Mouse (Mus musculus): ENCODE results near the gene Adam23.

DNA sequence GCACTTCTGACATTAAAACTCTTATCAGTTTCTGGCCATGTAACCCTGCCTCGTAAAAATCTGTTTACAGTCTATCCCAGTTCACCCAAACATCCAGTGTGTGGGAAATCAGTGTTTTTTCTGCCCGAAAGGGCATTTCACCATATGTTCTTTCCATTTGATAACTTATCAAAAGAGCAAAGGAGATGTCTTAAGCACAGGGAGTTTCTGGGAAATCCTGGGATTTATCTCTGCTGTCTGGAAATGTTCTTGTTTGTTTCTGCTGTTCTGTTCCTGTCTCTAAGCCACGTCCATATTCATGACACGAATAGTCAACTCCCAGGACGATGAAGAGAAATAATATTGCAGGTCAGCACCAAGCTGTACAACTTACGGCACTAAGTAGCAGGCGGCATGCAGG is 11.6 kb upstream of the Adam23 start:
- no peak for TF ChIP-seq CTCF (IDR thresholded peaks at IDR 0.05; ENCODE audit: borderline replicate concordance, extremely low read depth, insufficient read depth, insufficient read length)
- no peak for TF ChIP-seq POLR2A (IDR thresholded peaks at IDR 0.05; ENCODE audit: borderline replicate concordance, extremely low read depth, insufficient read depth, insufficient read length, poor library complexity, severe bottlenecking)

Measured in brain, embryonic 14.5 days (tissue).